Mouse (Mus musculus): ENCODE data around the gene Fosb. TPM values are rescaled to one million over a fixed set of nuclear protein-coding genes. Genes with fewer than 3 reads are reported as not detected.

Gene Fosb
- total RNA-seq, 2 experiments from 2014 or later = 20.6 to 22.5 TPM

- intact Hi-C loops (cut with DNase I) = no loop called here
- no peak for DNase-seq (ENCODE audit: low spot score in 2 of 2)
These were observed 44.7 kb downstream of the Fosb start for GRCm38 (mm10) chr7:19265147-19265546.

GRCm38 (mm10) chr7:19258336-19258735 is 51.5 kb downstream of the Fosb start:
- intact Hi-C loops (cut with DNase I) = no loop called here
- DNase-seq (ENCODE audit: low spot score in 2 of 2) = no peak

GRCm38 (mm10) chr7:19257390-19258022 is 52.3 kb downstream of the Fosb start:
- intact Hi-C loops (cut with DNase I) = no loop called here
- peak; percentile 34 to 52 for DNase-seq (ENCODE audit: low spot score in 2 of 2)

GRCm38 (mm10) chr7:19256567-19256966 is 53.3 kb downstream of the Fosb start:
- DNase-seq (ENCODE audit: low spot score in 2 of 2) = no peak
- intact Hi-C loops (cut with DNase I) = no loop called here

DNA sequence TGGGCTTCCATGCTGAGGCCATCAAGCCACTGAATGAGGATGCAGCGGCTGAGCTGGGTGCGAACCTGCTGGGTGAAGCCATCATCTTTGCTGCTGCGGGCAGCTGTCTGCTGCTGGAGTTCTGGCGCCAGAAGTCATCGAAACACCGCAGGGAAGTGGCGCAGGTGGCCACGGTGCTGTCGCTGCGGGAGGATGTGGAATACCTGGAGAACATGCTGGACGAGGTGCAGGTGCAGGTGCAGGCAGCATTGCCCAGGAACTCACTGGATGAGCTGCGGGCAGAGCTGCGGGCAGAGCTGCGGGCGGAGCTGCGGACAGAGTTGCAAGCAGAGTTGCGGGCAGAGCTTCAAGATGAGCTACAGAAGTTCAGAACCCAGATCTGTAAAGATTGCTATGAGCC is 54.5 kb downstream of the Fosb start:
- intact Hi-C loops (cut with DNase I) = no loop called here
- no peak for DNase-seq (ENCODE audit: low spot score in 2 of 2)

DNA sequence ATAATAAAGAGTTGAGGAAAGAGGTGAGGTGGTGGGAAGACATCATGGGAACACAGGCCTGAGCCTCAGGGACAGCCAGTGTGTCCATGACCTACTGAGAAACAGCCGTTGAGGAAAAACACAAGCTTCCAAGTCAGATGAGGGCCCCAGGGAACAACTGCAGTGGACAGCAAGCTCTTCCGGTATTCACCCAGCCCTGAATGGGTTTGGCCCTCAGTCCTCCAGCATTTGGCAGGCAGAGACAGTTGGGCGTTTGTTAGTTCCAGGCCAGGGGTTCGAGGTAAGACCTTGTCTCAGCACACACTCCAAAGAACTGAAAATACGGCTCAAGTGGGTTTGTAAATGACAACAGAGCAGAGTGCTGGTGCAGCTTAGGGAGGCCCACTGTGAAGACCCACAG is 56.4 kb downstream of the Fosb start:
- intact Hi-C loops (cut with DNase I) = no loop called here

More for the DNA sequence above, 56.4 kb downstream of the Fosb start:
- no peak for DNase-seq (ENCODE audit: low spot score in 2 of 2)

Other genes starting within 250 kb of the Fosb start
- gene Dmwd, start 233.8 kb downstream of the Fosb start, total RNA-seq (2021) = 100 to 1,000 TPM; 146 to 148 TPM
- gene Dmpk, start 226.2 kb downstream of the Fosb start, total RNA-seq (2021) = 10 to 100 TPM; 21.4 to 40.2 TPM
- gene Six5, start 215.5 kb downstream of the Fosb start, total RNA-seq (2021) = 1 to 10 TPM; 1.6 to 2.6 TPM
- gene Gm4969, start 191.7 kb downstream of the Fosb start, total RNA-seq (2021) = under 1 TPM; 0.37 to 0.41 TPM
- gene Fbxo46, start 190.2 kb downstream of the Fosb start, total RNA-seq (2021) = 10 to 100 TPM; 14.0 to 14.3 TPM
- 10 to 100 TPM; 14.6 to 17.3 TPM for gene Qpctl, start 160.8 kb downstream of the Fosb start, total RNA-seq (2021)
- gene Snrpd2, start 160.3 kb downstream of the Fosb start, total RNA-seq (2021) = 10 to 100 TPM; 70.3 to 76.0 TPM
- 1 to 10 TPM in 1 of 2 experiments, under 1 TPM in 1; 0.89 to 2.6 TPM for gene Gipr, start 143.9 kb downstream of the Fosb start, total RNA-seq (2021)
- gene Eml2, start 133.6 kb downstream of the Fosb start, total RNA-seq (2021) = 100 to 1,000 TPM; 124 to 156 TPM
- gene Gpr4, start 97.5 kb downstream of the Fosb start, total RNA-seq (2021) = 1 to 10 TPM; 2.1 to 4.6 TPM
- 10 to 100 TPM; 41.0 to 45.7 TPM for gene Opa3, start 81.7 kb downstream of the Fosb start, total RNA-seq (2021)
- 10 to 100 TPM; 11.2 to 13.5 TPM for gene Vasp, start 38.2 kb downstream of the Fosb start, total RNA-seq (2021)
- gene Ppm1n, start 30.0 kb downstream of the Fosb start, total RNA-seq (2021) = not detected
- 100 to 1,000 TPM in 1 of 2 experiments, 10 to 100 TPM in 1; 98.6 to 121 TPM for gene Rtn2, start 27.4 kb downstream of the Fosb start, total RNA-seq (2021)
- gene Ercc1, start 34.7 kb upstream of the Fosb start, total RNA-seq (2021) = 10 to 100 TPM; 35.6 to 41.8 TPM
- gene Cd3eap, start 49.4 kb upstream of the Fosb start, total RNA-seq (2021) = 10 to 100 TPM; 17.3 to 17.6 TPM
- 1 to 10 TPM; 5.1 to 7.9 TPM for gene Ppp1r13l, start 49.7 kb upstream of the Fosb start, total RNA-seq (2021)
- 10 to 100 TPM; 26.1 to 40.0 TPM for gene Ercc2, start 72.0 kb upstream of the Fosb start, total RNA-seq (2021)
- gene Klc3, start 94.1 kb upstream of the Fosb start, total RNA-seq (2021) = 1 to 10 TPM; 2.6 to 3.3 TPM
- under 1 TPM; 0.35 to 0.41 TPM for gene Ckm, start 94.7 kb upstream of the Fosb start, total RNA-seq (2021)
- gene Mark4, start 148.8 kb upstream of the Fosb start, total RNA-seq (2021) = 10 to 100 TPM; 76.8 to 77.7 TPM
- under 1 TPM; 0.23 to 0.52 TPM for gene Exoc3l2, start 153.3 kb upstream of the Fosb start, total RNA-seq (2021)
- 1 to 10 TPM; 6.8 to 7.2 TPM for gene Bloc1s3, start 198.3 kb upstream of the Fosb start, total RNA-seq (2021)
- 10 to 100 TPM; 18.2 to 19.5 TPM for gene Trappc6a, start 198.3 kb upstream of the Fosb start, total RNA-seq (2021)
- gene Nkpd1, start 207.8 kb upstream of the Fosb start, total RNA-seq (2021) = under 1 TPM; 0.68 to 0.94 TPM

All from left cerebral cortex, postnatal 36 days (tissue).